Mouse (Mus musculus) cerebellum, adult 18-20 months (tissue): ENCODE measurements at regions not wholly inside any gene's neighbourhood (a gene's known extent, or its start where the extent isn't known, plus 50 kb on each side); places are given as distances from the start of the nearest gene placed in this dataset.

Experiments used
- DNase-seq, 2 experiments: peaks; one replicate each; pipeline ENCODE4 v3.0.0; 2021

GRCm38 (mm10) chr11:7933611-7934010 is 719.9 kb upstream of the Igfbp3 start:
- no peak for DNase-seq

DNA sequence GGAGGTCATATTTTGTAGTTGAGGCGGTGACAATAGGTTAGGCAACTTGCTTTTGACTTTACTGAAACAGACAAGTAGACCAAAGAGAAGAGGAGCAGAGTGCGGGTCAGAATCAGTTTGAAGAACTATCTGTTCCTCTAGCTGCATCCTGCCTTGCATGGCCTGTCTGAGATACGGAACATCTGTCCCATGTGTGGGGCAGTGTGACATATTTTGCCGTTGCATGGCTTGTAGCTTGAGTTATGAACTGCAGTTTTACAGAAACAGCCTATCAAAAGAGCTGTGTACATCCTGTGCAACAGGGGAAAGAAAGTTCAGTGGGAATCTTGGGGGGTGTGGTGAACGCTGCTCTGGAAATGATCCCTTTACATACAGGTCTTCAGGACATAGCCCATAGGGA is 718.9 kb upstream of the Igfbp3 start:
- DNase-seq = no peak

DNA sequence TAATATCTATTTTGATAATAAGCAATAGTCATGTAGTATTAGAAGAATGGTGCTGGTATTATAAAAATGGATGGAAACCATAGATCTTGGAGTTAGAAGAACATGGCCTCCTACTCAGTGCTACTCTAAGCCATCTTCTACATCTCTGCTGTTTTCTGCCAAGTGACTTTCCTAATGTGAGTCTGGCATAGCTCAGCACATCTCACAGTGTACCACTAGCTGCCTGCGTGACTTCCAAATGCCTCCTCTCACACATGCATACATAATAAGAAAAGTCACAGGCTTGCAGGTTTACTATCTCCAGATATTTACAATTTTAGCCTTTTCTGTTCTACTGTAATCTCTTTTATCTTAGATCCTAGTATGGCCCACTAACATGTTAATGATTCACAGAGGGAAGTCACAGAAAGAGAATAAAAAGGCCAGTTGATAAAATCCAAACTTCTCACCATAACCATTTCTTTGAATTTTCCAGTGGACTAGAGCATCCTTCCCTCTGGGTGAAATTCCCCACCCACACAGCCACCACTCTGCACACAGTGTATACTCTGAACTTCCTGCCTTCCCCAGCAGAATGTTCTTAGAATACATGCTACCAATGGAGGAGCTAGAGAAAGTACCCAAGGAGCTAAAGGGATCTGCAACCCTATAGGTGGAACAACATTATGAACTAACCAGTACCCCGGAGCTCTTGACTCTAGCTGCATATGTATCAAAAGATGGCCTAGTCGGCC is 717.5 kb upstream of the Igfbp3 start:
- no peak for DNase-seq

- DNase-seq = no peak
Observed at GRCm38 (mm10) chr11:7927676-7928075, 714.0 kb upstream of the Igfbp3 start.

DNA sequence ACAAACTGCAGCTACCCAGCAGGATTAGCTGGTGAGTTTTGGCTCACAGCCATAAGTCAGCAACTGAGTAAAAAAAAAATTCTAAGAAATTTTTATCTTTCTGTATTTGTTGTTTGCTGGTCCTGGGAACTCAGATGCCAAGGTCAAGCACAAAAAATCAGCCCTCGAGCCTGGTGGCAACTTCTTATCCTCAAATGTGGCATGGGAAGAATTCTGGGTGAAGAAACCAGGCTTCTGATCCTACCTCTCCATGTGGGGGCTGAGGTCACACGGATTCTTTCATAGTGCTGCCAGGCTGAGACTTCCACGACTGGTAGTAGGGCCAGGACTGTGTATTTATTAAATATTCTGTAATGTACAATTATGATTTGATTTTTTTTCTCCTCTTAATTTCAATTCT is 698.3 kb upstream of the Igfbp3 start:
- no peak for DNase-seq

- no peak for DNase-seq
Observed at GRCm38 (mm10) chr11:7900266-7900665, 686.5 kb upstream of the Igfbp3 start.

GRCm38 (mm10) chr11:7898204-7898603 is 684.5 kb upstream of the Igfbp3 start:
- no peak for DNase-seq

DNA sequence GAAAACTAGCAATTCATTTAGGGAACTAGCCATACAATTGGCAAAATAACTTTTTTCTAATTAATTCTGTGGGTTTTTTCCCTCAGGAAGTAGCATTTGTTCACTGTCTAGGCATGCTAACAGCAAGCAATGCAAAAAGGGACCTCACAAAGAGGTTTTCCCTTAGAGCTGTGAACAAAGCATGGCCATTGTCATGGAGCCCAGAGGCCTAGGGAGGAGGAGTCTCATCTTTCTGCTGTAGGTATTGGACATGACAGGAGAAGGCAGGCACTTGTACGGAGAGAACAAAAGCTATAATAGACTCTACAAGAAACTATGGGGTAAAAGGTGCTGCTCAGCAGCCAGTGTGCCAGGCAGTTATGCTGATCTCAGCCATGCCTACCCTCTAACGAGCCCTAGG is 666.8 kb upstream of the Igfbp3 start:
- no peak for DNase-seq

DNA sequence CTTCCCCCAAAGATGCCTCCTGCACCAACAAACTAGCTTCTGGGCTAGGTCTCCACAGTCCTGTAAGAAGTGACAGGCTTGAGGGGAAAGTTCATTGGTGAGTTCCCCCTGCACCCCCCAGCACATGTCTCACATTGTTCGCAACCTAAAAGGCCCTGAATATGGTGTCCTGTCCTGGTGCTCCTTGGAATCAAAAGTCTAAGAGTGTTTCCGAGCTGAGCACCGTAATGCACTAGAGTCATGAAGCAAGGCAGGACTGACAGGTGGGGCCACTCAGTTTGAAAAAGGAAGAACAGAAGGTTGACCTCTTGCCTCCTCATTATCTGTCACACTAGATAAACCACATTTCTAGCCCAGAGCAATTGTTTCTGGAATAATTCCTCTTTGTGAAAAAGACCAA is 650.4 kb upstream of the Igfbp3 start:
- DNase-seq = no peak

DNA sequence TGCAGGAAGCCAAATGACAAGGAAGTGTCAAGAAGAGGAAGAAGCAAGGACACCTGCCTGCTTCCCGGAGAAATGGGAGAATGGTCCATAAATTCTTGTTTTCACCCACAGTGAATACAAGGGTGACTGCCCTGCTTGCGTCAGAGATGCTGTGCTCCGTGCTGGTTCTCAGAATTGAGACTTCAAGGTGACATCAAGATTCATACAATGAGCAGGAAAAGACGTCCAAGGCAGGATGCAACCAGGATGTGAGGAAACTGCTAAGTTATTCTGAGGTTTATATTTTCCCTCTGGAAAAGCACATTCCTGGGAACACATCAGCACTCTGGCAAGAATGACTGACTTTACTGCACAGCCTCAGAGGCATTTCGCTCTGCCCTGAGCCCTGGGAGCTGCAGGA is 650.0 kb upstream of the Igfbp3 start:
- no peak for DNase-seq

GRCm38 (mm10) chr11:7862547-7862946 is 648.8 kb upstream of the Igfbp3 start:
- DNase-seq = no peak

- no peak for DNase-seq
Observed at GRCm38 (mm10) chr11:7852612-7853011, 638.9 kb upstream of the Igfbp3 start.

GRCm38 (mm10) chr11:7838311-7839237 is 624.9 kb upstream of the Igfbp3 start:
- no peak for DNase-seq

- DNase-seq = no peak
Observed at GRCm38 (mm10) chr11:7837486-7837885, 623.8 kb upstream of the Igfbp3 start.

DNA sequence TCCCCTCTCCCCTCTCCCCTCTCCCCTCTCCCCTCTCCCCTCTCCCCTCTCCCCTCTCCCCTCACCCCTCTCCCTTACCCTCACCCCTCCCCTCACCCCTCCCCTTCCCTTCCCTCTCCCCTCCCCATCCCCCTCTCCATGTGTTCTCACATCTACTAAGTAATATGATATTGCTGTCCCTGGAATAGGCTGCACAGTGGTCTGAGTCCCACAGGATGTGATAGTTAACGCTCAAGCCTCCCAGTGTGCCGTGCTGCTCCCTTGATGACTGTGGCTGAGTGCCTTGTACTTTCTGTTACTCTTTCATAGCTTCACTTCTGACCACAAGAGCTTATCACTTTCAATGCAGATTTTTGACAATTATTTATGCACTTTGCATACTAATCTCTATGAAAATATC is 620.4 kb upstream of the Igfbp3 start:
- no peak for DNase-seq

GRCm38 (mm10) chr11:7832376-7832775 is 618.7 kb upstream of the Igfbp3 start:
- DNase-seq = no peak

DNA sequence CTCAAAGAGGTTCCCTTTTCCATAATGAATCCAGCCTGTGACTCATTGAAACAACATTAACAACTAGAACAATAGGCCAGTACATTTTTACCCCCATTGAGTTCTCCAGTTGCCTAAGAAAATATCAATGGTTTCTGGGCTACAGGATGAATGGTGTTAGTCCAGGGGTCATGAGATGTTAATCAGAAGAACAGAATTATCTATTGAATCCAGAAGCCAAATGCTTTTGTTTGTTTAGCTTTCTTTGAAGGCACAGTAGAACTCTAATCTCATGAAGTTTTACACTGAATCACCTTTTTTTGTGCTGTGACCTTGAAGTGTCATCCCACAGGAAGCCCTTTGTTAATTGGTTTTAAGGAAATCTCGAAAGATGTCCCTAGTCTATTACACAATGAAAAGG is 616.0 kb upstream of the Igfbp3 start:
- no peak for DNase-seq

DNA sequence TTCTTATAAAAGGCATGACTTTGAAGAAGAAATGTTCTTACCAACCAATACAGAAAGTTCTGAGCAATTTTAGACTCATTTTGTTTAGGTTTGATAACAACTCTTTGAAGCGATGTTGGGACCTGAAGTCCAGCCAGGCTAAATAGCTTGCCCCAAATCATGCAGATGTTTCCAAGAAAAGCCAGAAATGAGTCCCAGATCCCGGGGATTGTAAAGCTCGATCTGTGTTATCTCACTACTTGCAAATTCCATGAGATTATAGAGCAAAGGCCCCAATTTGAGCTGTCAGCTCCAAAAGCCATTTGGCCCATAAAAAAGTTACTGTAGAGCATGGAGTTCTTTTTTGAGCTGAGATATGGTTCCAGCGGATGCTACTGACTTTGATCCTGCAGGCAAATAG is 614.3 kb upstream of the Igfbp3 start:
- no peak for DNase-seq

DNA sequence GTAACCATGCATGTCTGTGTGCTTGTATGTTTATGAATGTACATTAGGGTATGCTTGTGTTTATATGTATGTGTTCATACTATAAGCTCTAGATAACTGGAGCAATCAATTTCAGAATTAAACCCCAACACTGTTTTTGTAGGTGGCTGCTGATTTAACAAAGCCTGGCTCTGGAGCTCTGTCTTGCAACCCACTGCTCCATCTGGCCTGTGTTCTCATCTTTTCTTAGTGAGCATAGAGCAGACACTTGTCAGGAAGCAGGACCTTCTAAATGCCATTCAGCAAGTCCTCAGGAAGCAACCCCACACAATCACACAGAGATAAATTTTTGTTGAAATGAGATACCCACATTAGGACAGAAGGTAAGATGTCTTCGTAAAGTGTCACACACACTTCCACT is 613.7 kb upstream of the Igfbp3 start:
- DNase-seq = no peak

DNA sequence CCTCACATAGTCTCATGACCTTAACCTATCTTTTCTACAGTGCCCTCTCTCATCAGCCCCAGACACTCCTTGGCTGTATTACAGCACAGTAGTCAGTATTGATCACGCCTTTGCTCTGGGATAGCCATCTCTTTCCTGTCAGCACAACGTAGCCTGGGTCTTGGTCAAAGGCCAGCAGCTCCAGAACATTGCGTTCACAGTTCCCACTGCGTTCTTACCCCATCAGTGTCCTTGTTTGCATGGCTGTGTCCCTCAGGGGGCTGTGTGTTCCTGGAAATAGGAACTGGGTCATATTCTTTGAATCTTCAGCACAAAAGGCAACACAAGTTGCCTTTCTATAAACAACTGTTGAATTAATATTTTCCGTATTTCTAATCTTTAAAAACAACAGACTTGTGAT is 602.0 kb upstream of the Igfbp3 start:
- DNase-seq = no peak

- DNase-seq = no peak
Observed at GRCm38 (mm10) chr11:7814556-7814955, 600.8 kb upstream of the Igfbp3 start.

DNA sequence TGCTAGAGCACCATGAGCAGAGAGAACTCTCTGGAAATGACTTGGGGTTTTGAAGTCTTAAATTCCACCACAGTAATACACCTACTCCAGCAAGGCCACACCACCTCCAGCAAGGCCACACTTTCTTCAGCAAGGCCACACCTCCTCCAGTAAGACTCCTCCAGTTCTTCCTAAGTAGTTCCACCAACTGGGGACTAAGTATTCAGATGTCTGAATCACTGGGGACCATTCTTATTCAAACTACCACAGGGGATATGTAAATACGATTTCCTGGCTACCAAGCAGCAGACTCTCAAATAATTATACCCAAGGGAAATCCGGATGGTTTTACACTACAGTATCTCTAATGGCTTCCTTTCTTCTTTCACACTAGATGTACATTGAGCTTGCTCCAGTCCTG is 598.7 kb upstream of the Igfbp3 start:
- DNase-seq = no peak

DNA sequence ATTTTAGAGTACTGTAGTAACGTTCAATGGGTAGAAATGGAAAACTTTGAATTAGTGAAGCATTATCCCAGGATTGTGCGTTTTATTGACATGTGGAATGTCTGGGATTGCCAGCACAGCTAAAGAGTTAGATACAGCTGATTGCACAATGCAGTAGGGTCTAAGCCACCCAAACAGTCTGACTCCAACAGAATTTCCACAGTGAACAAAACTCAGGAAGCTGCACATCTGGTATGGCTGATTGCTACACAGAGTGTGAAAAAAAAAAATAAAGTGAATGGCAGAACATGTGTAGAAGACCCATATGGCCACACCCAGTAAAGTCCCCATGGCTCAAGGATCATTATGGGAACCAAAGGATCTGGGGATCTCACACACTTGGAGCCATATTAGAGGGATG is 596.0 kb upstream of the Igfbp3 start:
- no peak for DNase-seq

- DNase-seq = no peak
Observed at GRCm38 (mm10) chr11:7796373-7796772, 582.6 kb upstream of the Igfbp3 start.
